Mouse (Mus musculus): ENCODE data around the gene Gpr34.

The Gpr34 gene

GRCm38 (mm10) chrX:13631599-13632283, at the start of gene Gpr34:
TSS of gene Gpr34 (plus strand) at chrX:13632089.
- no peak for DNase-seq (ENCODE audit: inconsistent ontology term)

GRCm38 (mm10) chrX:13599373-13599772, 32.5 kb upstream of the Gpr34 start:
- no peak for DNase-seq (ENCODE audit: inconsistent ontology term)

GRCm38 (mm10) chrX:13599966-13600365, 31.9 kb upstream of the Gpr34 start:
- DNase-seq (ENCODE audit: inconsistent ontology term): no peak

GRCm38 (mm10) chrX:13606741-13607140, 25.1 kb upstream of the Gpr34 start:
- DNase-seq (ENCODE audit: inconsistent ontology term): no peak

- no peak for DNase-seq (ENCODE audit: inconsistent ontology term)
These were observed 24.1 kb upstream of the Gpr34 start for GRCm38 (mm10) chrX:13607752-13608151.

- no peak for DNase-seq (ENCODE audit: inconsistent ontology term)
These were observed 20.8 kb upstream of the Gpr34 start for GRCm38 (mm10) chrX:13611114-13611513.

- no peak for DNase-seq (ENCODE audit: inconsistent ontology term)
These were observed 19.8 kb upstream of the Gpr34 start for GRCm38 (mm10) chrX:13612115-13612514.

GRCm38 (mm10) chrX:13616726-13617125, 15.2 kb upstream of the Gpr34 start:
- DNase-seq (ENCODE audit: inconsistent ontology term): no peak

- no peak for DNase-seq (ENCODE audit: inconsistent ontology term)
These were observed 14.6 kb upstream of the Gpr34 start for GRCm38 (mm10) chrX:13617294-13617693.

- DNase-seq (ENCODE audit: inconsistent ontology term): no peak
These were observed 13.4 kb upstream of the Gpr34 start for GRCm38 (mm10) chrX:13618476-13618875.

- DNase-seq (ENCODE audit: inconsistent ontology term): no peak
These were observed 10.4 kb upstream of the Gpr34 start for GRCm38 (mm10) chrX:13621473-13621872.

GRCm38 (mm10) chrX:13622654-13623053, 9.2 kb upstream of the Gpr34 start:
- no peak for DNase-seq (ENCODE audit: inconsistent ontology term)

- DNase-seq (ENCODE audit: inconsistent ontology term): no peak
These were observed 4.5 kb downstream of the Gpr34 start for GRCm38 (mm10) chrX:13636398-13636797.

- no peak for DNase-seq (ENCODE audit: inconsistent ontology term)
These were observed 7.0 kb downstream of the Gpr34 start for GRCm38 (mm10) chrX:13638894-13639293.

- no peak for DNase-seq (ENCODE audit: inconsistent ontology term)
These were observed 20.0 kb downstream of the Gpr34 start for GRCm38 (mm10) chrX:13651889-13652288.

GRCm38 (mm10) chrX:13652291-13652690, 20.4 kb downstream of the Gpr34 start:
- no peak for DNase-seq (ENCODE audit: inconsistent ontology term)

- no peak for DNase-seq (ENCODE audit: inconsistent ontology term)
These were observed 23.1 kb downstream of the Gpr34 start for GRCm38 (mm10) chrX:13655005-13655421.

- no peak for DNase-seq (ENCODE audit: inconsistent ontology term)
These were observed 24.0 kb downstream of the Gpr34 start for GRCm38 (mm10) chrX:13655906-13656305.

GRCm38 (mm10) chrX:13656721-13657120, 24.8 kb downstream of the Gpr34 start:
- DNase-seq (ENCODE audit: inconsistent ontology term): peak; percentile 39

GRCm38 (mm10) chrX:13658616-13659140, 26.8 kb downstream of the Gpr34 start:
- no peak for DNase-seq (ENCODE audit: inconsistent ontology term)

GRCm38 (mm10) chrX:13659201-13659890, 27.5 kb downstream of the Gpr34 start:
- peak; percentile 48 for DNase-seq (ENCODE audit: inconsistent ontology term)

GRCm38 (mm10) chrX:13661063-13661462, 29.2 kb downstream of the Gpr34 start, which contains the start of gene Gpr82:
TSS of gene Gpr82 (plus strand) at chrX:13661363.
- DNase-seq (ENCODE audit: inconsistent ontology term): no peak

- DNase-seq (ENCODE audit: inconsistent ontology term): no peak
These were observed 37.0 kb downstream of the Gpr34 start for GRCm38 (mm10) chrX:13668867-13669266.

Data from Muller cell, postnatal 12 days (primary cell).